Mouse (Mus musculus) adrenal gland, postnatal 36 days (tissue): Measurements from ENCODE around the gene Uqcrc1. TPM values are rescaled to one million over a fixed set of nuclear protein-coding genes. Genes with fewer than 3 reads are reported as not detected.

ENCODE experiments used
- DNase-seq, 2 experiments: peaks; one replicate each; pipeline ENCODE4 v3.0.0; 2021; ENCODE audit warnings: mixed read lengths in 1 of 2
- long read RNA-seq, 2 experiments: library from polyadenylated mRNA; stranded (forward); transcript quantifications; one replicate each; pipeline ENCODE4 v2.0.0; 2021; ENCODE audit warnings: borderline sequencing depth in 2 of 2
- total RNA-seq, 2 experiments: library from RNA; stranded (reverse); gene quantifications; 2 replicates each; pipeline ENCODE4 v1.2.3; 2021

The Uqcrc1 gene
- total RNA-seq = 100 to 1,000 TPM; 632 to 663 TPM
- long read RNA-seq, experiment 1, transcript Uqcrc1-201 (13 exons, 1,653 nt) = major isoform, 1,385 of 1,512 reads
- long read RNA-seq, experiment 1, partial matches to known transcripts = 82 of 1,512 reads
- long read RNA-seq, experiment 1, other reads (novel, unspliced or antisense) = 45 of 1,512 reads
- long read RNA-seq, experiment 2, transcript Uqcrc1-201 (13 exons, 1,653 nt) = major isoform, 587 of 645 reads
- long read RNA-seq, experiment 2, partial matches to known transcripts = 50 of 645 reads
- long read RNA-seq, experiment 2, other reads (novel, unspliced or antisense) = 8 of 645 reads

DNA sequence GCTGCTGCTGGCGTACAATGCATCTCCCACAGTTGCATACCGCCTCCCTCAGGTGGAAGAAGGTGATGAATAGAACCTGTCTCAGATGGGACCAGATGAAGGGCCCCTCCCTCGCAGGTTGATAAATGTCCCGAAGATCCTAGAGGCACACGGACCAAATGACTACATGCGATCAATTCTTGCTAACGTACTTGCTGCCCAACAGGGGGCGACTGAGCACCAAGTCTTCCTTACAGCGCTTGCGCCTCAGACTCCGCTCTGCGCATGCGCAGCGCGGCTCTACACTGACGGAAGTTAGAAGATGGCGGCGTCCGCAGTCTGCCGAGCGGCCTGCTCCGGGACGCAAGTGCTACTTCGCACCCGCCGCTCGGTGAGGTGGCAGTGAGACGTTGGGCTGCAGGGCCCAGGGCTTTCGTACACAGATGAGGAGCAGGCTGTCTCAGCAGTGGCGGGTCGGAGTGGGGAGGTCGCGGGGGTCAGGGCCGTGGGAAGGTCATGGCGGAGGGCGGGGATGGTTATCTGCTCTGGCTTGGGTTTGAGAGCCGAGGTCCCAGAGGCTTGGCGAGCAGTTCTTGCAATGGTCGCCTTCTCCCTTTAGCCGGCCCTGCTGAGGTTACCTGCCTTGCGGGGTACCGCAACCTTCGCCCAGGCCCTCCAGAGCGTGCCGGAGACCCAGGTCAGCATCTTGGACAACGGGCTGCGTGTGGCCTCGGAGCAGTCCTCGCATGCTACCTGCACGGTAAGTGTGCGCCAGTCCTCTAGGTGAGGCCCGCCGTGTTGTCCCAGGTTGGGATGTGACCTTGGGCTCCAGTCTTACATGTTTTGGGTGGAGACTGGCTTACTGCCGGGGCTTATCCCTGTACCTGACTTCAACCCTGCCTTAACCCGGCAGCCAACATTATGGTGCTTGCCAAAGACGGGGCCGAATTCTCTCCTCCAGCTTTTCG, at the start of gene Uqcrc1:
Uqcrc1 (plus strand) TSS at position 216 of the 947 bp plus-strand sequence.
- peak; percentile 93 to 95 for DNase-seq

- DNase-seq = no peak
Observed at GRCm38 (mm10) chr9:108912308-108912707, 24.1 kb upstream of the Uqcrc1 start.

DNA sequence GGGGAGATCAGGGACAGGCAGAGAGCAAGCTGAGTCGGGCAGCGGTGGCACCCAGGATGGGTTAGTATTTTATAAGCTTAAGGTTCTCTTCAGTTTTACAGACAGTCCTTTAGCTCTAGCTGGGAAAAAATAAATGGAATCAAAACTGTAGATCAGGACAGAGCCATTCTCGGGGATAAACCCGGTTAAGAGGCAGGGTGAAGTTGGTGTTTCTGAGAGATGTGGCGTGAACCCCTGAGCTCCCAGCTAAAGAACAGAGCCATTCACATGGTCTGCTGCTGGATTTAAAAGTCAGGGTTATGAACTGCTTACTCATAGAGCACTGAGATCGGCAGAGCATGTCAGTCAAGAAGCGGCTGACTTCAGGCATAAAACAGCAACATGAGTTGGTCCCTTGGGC, 23.3 kb upstream of the Uqcrc1 start:
- peak in 1 of 2 experiments; percentile 20 for DNase-seq

DNA sequence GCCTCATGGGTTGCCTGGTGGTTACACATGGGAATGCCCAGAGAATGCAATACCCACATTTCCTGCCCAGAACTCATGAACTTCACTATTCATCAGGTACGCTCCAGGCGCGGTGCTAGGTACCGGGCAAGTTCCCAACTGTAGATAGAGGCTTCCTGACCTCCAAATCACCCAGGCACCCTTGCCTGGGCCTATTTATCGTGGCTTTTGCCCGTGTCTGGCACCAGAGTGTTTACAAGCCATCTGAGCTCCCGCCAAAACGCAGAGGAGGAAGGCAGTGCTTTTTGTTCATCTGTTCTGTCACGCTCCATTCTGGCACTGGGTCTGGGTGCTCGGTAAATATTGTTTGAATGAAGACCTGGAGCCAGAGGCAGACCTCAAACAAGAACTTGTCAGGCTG, 22.8 kb upstream of the Uqcrc1 start:
- DNase-seq = no peak

DNA sequence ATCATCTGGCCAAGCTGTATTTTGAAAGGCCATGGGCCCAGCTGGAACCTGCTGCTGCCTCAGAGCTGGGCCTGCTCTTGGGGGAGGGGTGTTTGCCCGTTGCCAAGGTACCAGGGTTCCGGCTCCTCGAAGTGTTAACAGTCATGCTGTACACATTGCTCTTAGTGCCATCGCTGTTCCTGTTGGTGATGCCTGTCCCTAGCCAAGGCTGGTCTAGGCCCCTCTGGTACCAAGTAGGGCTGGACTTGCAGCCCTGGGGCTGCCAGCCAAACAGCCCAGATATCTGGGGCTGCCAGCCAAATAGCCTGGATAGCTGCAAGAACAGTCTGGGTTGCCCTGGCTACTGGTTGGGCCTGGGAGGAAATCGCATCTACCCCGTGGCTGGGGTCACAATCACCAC, 21.9 kb upstream of the Uqcrc1 start, which contains the start of gene Tmem89:
Tmem89 (plus strand) TSS at position 129 of the 400 bp plus-strand sequence.
- DNase-seq = no peak

DNA sequence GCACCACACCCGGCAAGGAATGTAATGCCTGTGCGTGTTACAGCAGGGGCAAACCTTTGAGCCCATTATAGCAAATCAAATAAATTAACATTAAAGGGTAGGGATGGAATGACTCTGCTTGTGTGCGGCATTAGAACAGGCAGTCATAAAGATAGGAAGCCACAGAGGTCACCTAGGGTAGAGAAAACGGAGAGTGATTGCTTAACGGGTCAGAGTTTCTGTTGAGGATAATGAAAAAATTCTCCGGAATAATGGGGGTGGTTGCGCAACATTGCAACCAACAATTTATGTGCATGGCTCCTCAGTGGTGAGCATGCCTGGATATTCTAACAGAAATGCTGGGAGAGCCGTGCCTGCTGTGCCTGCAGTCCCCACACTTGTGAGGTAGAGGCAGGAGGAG, 10.5 kb upstream of the Uqcrc1 start:
- peak in 1 of 2 experiments; percentile 47 for DNase-seq

DNA sequence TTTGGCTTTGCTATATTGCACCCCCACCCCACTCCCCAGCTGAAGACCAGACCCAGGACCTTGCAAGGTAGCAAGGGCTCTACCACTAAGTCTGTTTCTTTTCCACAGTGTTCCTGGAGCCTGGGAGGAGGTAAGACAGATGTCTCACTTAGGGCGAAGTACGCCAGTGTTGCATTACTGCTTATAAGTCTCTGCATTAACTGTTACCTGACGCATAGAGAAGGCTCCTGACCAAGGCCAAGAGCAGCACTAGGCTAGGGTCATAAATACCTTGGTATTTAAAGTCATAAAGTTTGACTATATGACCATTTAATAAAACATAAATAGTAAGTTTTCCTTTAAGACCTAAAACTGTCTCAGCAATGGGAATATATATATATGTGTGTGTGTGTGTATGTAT, 8.0 kb upstream of the Uqcrc1 start:
- no peak for DNase-seq

- no peak for DNase-seq
Observed at GRCm38 (mm10) chr9:108935991-108936390, 442 bp upstream of the Uqcrc1 start.

GRCm38 (mm10) chr9:108945111-108945510, 8.7 kb downstream of the Uqcrc1 start:
- DNase-seq = no peak

DNA sequence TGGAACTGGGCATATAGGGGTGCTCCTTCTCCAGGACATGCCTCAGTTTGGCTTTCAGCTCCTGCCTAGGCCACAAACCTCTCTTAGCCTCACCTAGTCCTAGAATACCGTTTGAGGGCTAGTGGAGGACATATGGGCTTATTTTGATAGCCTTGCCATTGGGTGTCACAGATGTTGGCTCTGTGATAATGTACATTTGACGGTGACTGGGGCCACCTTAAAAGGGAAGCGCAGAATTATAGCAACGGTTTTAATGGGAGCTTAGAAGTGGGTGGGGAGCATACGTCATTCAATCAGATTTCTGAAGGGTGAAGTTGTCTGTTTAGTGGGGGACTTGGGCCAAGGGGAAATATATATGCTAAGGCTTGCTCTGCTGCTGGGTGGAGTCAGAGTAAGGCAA, 9.2 kb downstream of the Uqcrc1 start:
- DNase-seq = no peak

- no peak for DNase-seq
Observed at GRCm38 (mm10) chr9:108949231-108949966, 13.0 kb downstream of the Uqcrc1 start.

- no peak for DNase-seq
Observed at GRCm38 (mm10) chr9:108949967-108950728, 13.7 kb downstream of the Uqcrc1 start.

DNA sequence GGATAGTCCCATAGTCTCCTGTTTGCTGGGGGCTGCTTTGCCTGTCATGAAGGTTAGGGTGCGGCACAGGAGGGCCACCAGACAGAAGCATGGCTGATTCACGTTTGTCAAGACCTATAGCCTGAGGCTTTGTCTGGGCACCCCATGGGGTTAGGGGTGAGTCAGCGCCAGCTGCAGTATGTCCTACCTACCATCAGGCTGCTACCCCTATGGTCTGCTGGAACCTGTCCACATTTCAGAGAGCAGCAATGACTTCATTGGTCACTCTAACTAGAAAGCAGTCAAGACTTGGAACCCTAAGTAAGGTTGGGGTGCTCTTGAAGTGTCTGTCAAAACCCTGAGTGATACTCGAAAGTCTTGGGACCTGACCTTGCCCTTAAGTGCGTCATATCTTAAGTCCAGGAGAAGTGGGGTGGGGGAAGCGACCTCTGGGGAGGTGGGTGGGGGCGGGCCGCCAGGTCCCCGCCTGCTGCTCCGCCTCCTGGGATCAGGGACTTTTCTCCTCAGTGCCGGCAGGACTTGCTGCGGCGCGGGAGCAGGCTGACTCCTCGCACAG, 16.7 kb downstream of the Uqcrc1 start, which contains the start of gene Col7a1:
Col7a1 (plus strand) TSS at position 506 of the 556 bp plus-strand sequence.
- DNase-seq = no peak

DNA sequence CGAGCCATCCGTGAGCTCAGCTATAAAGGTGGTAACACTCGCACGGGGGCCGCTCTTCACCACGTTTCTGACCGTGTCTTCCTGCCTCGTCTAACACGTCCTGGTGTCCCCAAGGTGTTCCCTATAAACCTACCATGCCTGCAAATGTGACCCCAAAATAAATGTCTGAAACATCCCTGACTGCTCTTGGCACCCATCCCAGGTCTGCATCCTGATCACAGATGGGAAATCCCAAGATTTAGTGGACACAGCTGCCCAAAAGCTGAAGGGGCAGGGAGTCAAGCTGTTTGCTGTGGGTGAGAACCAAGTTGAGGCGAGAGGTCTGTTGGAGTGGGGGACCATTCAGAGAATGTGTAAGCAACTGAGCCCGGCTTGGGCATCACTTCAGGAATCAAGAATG, 18.8 kb downstream of the Uqcrc1 start:
- DNase-seq = no peak

GRCm38 (mm10) chr9:108955846-108956245, 19.4 kb downstream of the Uqcrc1 start:
- no peak for DNase-seq

- no peak for DNase-seq
Observed at GRCm38 (mm10) chr9:108963577-108963976, 27.1 kb downstream of the Uqcrc1 start.

DNA sequence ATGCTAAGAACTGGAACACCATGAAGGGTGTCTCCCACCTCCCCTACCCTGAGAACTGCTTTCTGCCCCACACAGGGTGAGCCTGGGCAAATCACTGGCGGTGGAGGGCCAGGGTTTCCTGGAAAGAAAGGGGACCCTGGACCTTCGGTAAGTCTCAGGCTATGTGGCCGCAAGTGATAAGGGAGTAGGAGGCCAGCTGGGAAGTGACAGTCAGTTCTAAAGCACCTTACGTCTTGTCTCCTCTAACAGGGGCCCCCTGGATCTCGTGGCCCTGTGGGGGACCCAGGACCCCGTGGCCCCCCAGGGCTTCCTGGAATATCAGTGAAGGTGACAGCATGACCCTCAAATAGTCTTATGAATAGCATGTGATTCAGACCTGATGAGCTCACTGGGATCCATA, 27.9 kb downstream of the Uqcrc1 start:
- no peak for DNase-seq

DNA sequence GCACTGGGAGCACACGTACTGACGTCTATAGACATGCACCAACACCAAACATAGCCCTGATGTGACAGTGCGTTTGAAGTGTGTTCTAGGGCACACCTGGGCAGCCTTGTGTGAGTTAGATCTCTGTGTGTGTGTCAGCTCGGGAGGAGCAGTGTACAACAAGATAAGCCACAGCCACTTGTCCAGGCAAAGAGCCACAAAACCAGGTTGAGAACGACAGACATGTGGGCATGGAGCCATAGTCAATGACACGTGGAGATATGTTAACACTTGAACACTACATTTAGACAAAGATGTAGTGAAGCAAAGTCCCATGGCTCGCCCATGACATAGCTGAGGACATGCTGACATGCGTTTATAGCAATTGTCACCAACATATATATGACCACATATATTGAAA, 34.2 kb downstream of the Uqcrc1 start:
- no peak for DNase-seq

GRCm38 (mm10) chr9:108976483-108976882, 40.0 kb downstream of the Uqcrc1 start:
- DNase-seq = no peak

GRCm38 (mm10) chr9:108977966-108978365, 41.5 kb downstream of the Uqcrc1 start:
- peak; percentile 37 to 42 for DNase-seq

- DNase-seq = peak; percentile 74 to 81
Observed at GRCm38 (mm10) chr9:108982498-108982897, 46.1 kb downstream of the Uqcrc1 start.
